Mouse (Mus musculus) adrenal gland, adult 18-20 months (tissue): ENCODE measurements around the gene Cfap157. TPM values are rescaled to one million over a fixed set of nuclear protein-coding genes. Genes with fewer than 3 reads are reported as not detected.

Experiments used
- DNase-seq, 2 experiments: peaks; one replicate each; pipeline ENCODE4 v3.0.0; 2021 to 2022; ENCODE audit warnings: low spot score in 2 of 2
- total RNA-seq, 2 experiments: library from RNA; stranded (reverse); gene quantifications; 1 replicate in 1 of 2; 2 replicates in 1 of 2; pipeline ENCODE4 v1.2.3; 2021

The Cfap157 gene
- total RNA-seq, 2 experiments from 2014 or later = 0.16 TPM; not detected in 1

- DNase-seq = no peak
These were observed 2.9 kb upstream of the Cfap157 start for GRCm38 (mm10) chr2:32787176-32787575.

- DNase-seq = no peak
These were observed 2.5 kb downstream of the Cfap157 start for GRCm38 (mm10) chr2:32781710-32782109.

GRCm38 (mm10) chr2:32779714-32780113 is 4.5 kb downstream of the Cfap157 start:
- no peak for DNase-seq

GRCm38 (mm10) chr2:32779131-32779530 is 5.1 kb downstream of the Cfap157 start:
- DNase-seq = peak; percentile 46 to 64

- DNase-seq = no peak
These were observed 6.1 kb downstream of the Cfap157 start for GRCm38 (mm10) chr2:32778081-32778480.

- DNase-seq = no peak
These were observed 8.0 kb downstream of the Cfap157 start for GRCm38 (mm10) chr2:32776192-32776591.

- DNase-seq = peak; percentile 97
These were observed 8.7 kb downstream of the Cfap157 start, which contains the start of the genes Ttc16 and Ptrh1 for GRCm38 (mm10) chr2:32775359-32776074. Gene Ttc16 (minus strand): TSS chr2:32775633. Gene Ptrh1 (plus strand): TSS chr2:32775786.

GRCm38 (mm10) chr2:32772626-32773279 is 11.5 kb downstream of the Cfap157 start:
- no peak for DNase-seq

- DNase-seq = no peak
These were observed 12.3 kb downstream of the Cfap157 start for GRCm38 (mm10) chr2:32771886-32772285.

- no peak for DNase-seq
These were observed 14.7 kb downstream of the Cfap157 start for GRCm38 (mm10) chr2:32769327-32770085.

- no peak for DNase-seq
These were observed 15.5 kb downstream of the Cfap157 start for GRCm38 (mm10) chr2:32768661-32769285.

- DNase-seq = no peak
These were observed 17.0 kb downstream of the Cfap157 start for GRCm38 (mm10) chr2:32767241-32767640.

- DNase-seq = no peak
These were observed 20.9 kb downstream of the Cfap157 start for GRCm38 (mm10) chr2:32763353-32763752.

- no peak for DNase-seq
These were observed 22.4 kb downstream of the Cfap157 start for GRCm38 (mm10) chr2:32761859-32762258.

GRCm38 (mm10) chr2:32761361-32761760 is 22.9 kb downstream of the Cfap157 start:
- DNase-seq = no peak

- no peak for DNase-seq
These were observed 25.2 kb downstream of the Cfap157 start for GRCm38 (mm10) chr2:32759001-32759400.

- DNase-seq = no peak
These were observed 25.7 kb downstream of the Cfap157 start for GRCm38 (mm10) chr2:32758503-32758902.

GRCm38 (mm10) chr2:32757056-32757845 is 27.0 kb downstream of the Cfap157 start, which contains the start of gene Tor2a:
Gene Tor2a (plus strand): TSS chr2:32757234.
- peak; percentile 93 to 96 for DNase-seq

- DNase-seq = no peak
These were observed 27.6 kb downstream of the Cfap157 start for GRCm38 (mm10) chr2:32756674-32757055.

- DNase-seq = no peak
These were observed 32.0 kb downstream of the Cfap157 start for GRCm38 (mm10) chr2:32752181-32752580.
